Comparison of ENCODE assay signal across 19 mouse cellular contexts in genomic region chr2:70182150-70182670, GRCm38 (mm10).
"Had no signal": no experiment of that assay in that cellular context is flagged by ENCODE, and none has a peak within 500 bp of the region (broad histone marks: within the 10 kb centered on the region; RNA-seq: fewer than 3 reads in every experiment).

No protein-coding gene starts in this region.

- H3K9ac ChIP-seq: liver, embryonic 13.5 days; liver, embryonic 15.5 days; liver, postnatal 0 days; lung, embryonic 15.5 days; midbrain, embryonic 13.5 days; midbrain, embryonic 15.5 days; neural tube, embryonic 12.5 days; stomach, embryonic 15.5 days had no signal

- H3K27ac ChIP-seq: liver, embryonic 13.5 days; liver, embryonic 15.5 days; lung, embryonic 15.5 days; macrophage; midbrain, embryonic 13.5 days; midbrain, embryonic 15.5 days; neural tube, embryonic 12.5 days; stomach, embryonic 15.5 days; stomach, postnatal 0 days had no signal

- DNase-seq: liver, embryonic 13.5 days; liver, postnatal 0 days; lung, adult 2 months; lung, postnatal 14 days; lung, postnatal 36 days; right cerebral cortex, postnatal 14 days; thymus, postnatal 14 days; thymus, postnatal 36 days had no signal

- H3K36me3 ChIP-seq: liver, embryonic 13.5 days; liver, embryonic 15.5 days; lung, embryonic 15.5 days; midbrain, embryonic 13.5 days; midbrain, embryonic 15.5 days; neural tube, embryonic 12.5 days; stomach, embryonic 15.5 days had no signal

- H3K4me3 ChIP-seq: liver, embryonic 13.5 days; liver, embryonic 15.5 days; lung, embryonic 15.5 days; megakaryocyte, embryonic 14.5 days; midbrain, embryonic 13.5 days; midbrain, embryonic 15.5 days; neural tube, embryonic 12.5 days; stomach, embryonic 15.5 days had no signal

- H3K9me3 ChIP-seq: liver, embryonic 13.5 days; liver, embryonic 15.5 days; lung, embryonic 15.5 days; megakaryocyte, embryonic 14.5 days; midbrain, embryonic 13.5 days; midbrain, embryonic 15.5 days; neural tube, embryonic 12.5 days; stomach, embryonic 15.5 days had no signal

- ATAC-seq: liver, postnatal 0 days; lung, postnatal 0 days; midbrain, embryonic 13.5 days; midbrain, embryonic 15.5 days had no signal

- H3K4me2 ChIP-seq: liver, embryonic 13.5 days; liver, embryonic 15.5 days; lung, embryonic 15.5 days; midbrain, embryonic 11.5 days; midbrain, embryonic 13.5 days; midbrain, embryonic 15.5 days; neural tube, embryonic 12.5 days; stomach, embryonic 15.5 days had no signal

- H3K4me1 ChIP-seq: liver, embryonic 13.5 days; liver, embryonic 15.5 days; lung, embryonic 15.5 days; megakaryocyte, embryonic 14.5 days; stomach, embryonic 15.5 days had no signal

- H3K27me3 ChIP-seq: liver, embryonic 13.5 days; liver, embryonic 15.5 days; lung, embryonic 15.5 days; megakaryocyte, embryonic 14.5 days; midbrain, embryonic 15.5 days; neural tube, embryonic 12.5 days; stomach, embryonic 15.5 days had no signal
